Mouse (Mus musculus): ENCODE measurements around the gene Six5.

Gene Six5

GRCm38 (mm10) chr7:19075723-19076585 lies 18.4 kb upstream of the Six5 start, which contains the start of gene Dmwd:
Gene Dmwd (plus strand): TSS chr7:19076227.
- DNase-seq: peak; percentile 83 to 87

- peak in 1 of 2 experiments; percentile 32 for DNase-seq
Measured at GRCm38 (mm10) chr7:19076586-19076991, 17.8 kb upstream of the Six5 start.

- no peak for DNase-seq
Measured at GRCm38 (mm10) chr7:19077761-19078160, 16.6 kb upstream of the Six5 start.

GRCm38 (mm10) chr7:19078732-19079131 lies 15.7 kb upstream of the Six5 start:
- DNase-seq: no peak

GRCm38 (mm10) chr7:19080451-19080950 lies 13.9 kb upstream of the Six5 start:
- no peak for DNase-seq

- DNase-seq: no peak
Measured at GRCm38 (mm10) chr7:19082171-19082570, 12.2 kb upstream of the Six5 start.

- DNase-seq: no peak
Measured at GRCm38 (mm10) chr7:19083096-19083495, 11.3 kb upstream of the Six5 start.

GRCm38 (mm10) chr7:19083701-19084100 lies 10.7 kb upstream of the Six5 start, which contains the start of gene Dmpk:
Gene Dmpk (plus strand): TSS chr7:19083849.
- DNase-seq: no peak

GRCm38 (mm10) chr7:19084277-19084771 lies 10.1 kb upstream of the Six5 start:
- DNase-seq: no peak

GRCm38 (mm10) chr7:19084921-19085473 lies 9.4 kb upstream of the Six5 start:
- no peak for DNase-seq

GRCm38 (mm10) chr7:19085495-19085894 lies 8.9 kb upstream of the Six5 start:
- no peak for DNase-seq

GRCm38 (mm10) chr7:19086042-19086441 lies 8.4 kb upstream of the Six5 start:
- no peak for DNase-seq

GRCm38 (mm10) chr7:19086760-19087159 lies 7.6 kb upstream of the Six5 start:
- no peak for DNase-seq

- peak; percentile 50 to 63 for DNase-seq
Measured at GRCm38 (mm10) chr7:19088813-19089212, 5.6 kb upstream of the Six5 start.

GRCm38 (mm10) chr7:19091913-19092312 lies 2.5 kb upstream of the Six5 start:
- DNase-seq: no peak

GRCm38 (mm10) chr7:19092381-19093173 lies 1.8 kb upstream of the Six5 start:
- no peak for DNase-seq

- DNase-seq: peak; percentile 52 to 65
Measured at GRCm38 (mm10) chr7:19093174-19093521, 1.2 kb upstream of the Six5 start.

- DNase-seq: peak; percentile 30 to 51
Measured at GRCm38 (mm10) chr7:19093537-19094385, 633 bp upstream of the Six5 start.

- no peak for DNase-seq
Measured at GRCm38 (mm10) chr7:19094826-19095750, 694 bp downstream of the Six5 start.

GRCm38 (mm10) chr7:19095751-19096110 lies 1.3 kb downstream of the Six5 start:
- DNase-seq: no peak

- no peak for DNase-seq
Measured at GRCm38 (mm10) chr7:19096421-19096976, 2.1 kb downstream of the Six5 start.
